Mouse (Mus musculus): Measurements from ENCODE around the gene Fam228b.

GRCm38 (mm10) chr12:4713361-4713760, 55.7 kb downstream of the Fam228b start:
- no peak for TF ChIP-seq HCFC1 (IDR thresholded peaks at IDR 0.05; ENCODE audit: borderline replicate concordance, insufficient read depth, low read length)
- TF ChIP-seq ZNF384 (IDR thresholded peaks at IDR 0.05; ENCODE audit: low read depth, low read length): no peak
- TF ChIP-seq CHD2 (IDR thresholded peaks at IDR 0.05; ENCODE audit: low read depth, low read length): no peak

Data from ES-E14 (cell line).